Mouse (Mus musculus) right cerebral cortex, postnatal 4 days (tissue): Measurements from ENCODE around the gene Slc5a5.
A peak's percentile ranks its signal among the peaks of the same experiment; 100 is the strongest.

Experiments
- DNase-seq: peaks from one replicate; pipeline ENCODE4 v3.0.0-alpha.2; 2022

Gene Slc5a5

DNA sequence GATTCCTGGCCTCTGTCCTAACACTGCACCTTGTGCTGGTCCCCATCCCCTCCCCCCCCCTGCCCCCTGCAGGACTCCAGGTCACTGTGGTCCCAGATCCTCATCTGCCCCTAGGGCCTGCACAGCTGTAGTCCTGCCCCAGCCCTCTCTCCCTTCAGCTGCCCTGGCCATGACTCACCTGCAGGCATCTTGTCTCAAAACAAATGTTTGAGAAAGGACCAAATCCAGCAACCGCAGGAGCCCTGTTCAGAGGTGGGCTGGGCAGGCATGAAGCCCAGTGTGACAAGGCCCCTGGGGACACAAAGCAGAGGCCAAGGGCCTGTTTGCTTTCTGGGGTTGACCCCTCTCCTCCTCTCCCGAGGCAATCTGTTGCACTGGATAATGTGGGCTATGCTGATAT lies 14.4 kb downstream of the Slc5a5 start:
- no peak for DNase-seq

DNA sequence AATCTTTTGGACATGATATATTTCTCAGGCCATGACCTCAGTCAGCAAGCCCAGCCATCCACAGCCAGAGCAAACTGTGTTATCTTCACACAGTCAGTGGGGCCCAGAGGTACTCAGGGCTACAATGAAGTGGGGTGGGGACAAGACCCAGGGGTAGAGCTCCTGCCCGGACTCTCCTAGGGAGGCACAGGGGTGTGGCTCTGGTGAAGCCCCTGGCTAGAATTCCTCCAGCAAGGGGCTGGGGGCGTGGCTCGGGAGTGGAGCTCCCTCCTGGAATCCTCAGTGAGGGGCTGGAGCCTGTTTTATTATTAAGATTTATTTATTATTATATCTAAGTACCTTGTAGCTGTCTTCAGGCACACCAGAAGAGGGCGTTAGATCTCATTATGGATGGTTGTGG lies 16.2 kb downstream of the Slc5a5 start:
- no peak for DNase-seq

DNA sequence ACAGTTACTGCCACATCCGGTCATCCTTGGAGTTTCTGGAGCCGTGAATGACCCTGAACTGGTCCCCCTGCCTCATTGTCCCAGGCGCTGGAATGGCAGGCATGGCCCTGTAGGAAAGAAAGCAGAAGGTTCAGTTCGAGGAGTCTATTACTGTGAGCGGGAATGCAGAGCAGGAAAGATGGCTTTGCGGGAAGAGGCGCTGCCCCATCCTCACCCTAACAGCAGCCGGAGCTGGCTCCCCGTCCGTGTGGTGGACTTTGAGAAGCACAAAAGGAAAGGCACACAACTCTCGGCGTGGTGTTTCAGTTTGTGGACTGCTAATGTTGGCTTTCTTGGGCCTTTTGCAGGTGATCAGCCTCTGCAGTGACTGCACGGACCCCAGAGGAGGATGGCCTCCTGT lies 18.1 kb downstream of the Slc5a5 start:
- DNase-seq = no peak

DNA sequence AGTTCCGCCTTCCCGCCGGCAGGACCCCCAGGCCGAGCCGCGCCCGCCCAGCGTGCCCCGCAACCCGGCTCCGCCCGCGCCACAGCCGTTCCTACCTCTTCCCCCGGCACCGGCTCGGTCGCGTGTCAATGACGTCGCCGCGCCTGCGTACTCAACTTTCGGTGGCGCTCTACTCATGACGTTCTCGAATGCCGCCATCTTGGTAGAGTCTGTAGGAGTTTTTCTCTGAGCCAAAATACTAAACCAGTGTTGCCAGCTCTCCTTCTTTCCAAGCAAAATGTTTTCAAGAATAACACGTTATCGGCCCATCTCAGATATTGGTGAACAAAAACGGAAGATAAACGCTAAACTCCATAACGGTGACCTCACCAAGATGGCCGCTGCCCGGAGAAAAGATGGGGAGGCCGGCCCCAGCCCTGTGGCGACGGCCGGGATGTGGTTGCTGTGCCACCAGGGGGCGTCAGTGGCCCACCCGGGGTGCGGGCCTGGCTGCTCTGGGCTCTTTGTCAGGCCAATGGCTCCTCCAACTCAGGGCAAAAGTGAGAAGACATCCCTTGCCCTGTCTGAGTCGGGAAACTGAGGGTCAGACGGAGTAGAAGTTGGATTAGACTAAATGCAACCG lies 19.1 kb downstream of the Slc5a5 start, which contains the start of gene Ccdc124:
Gene Ccdc124 (minus strand): TSS at position 572 of the 622 bp plus-strand sequence.
- peak; percentile 96 for DNase-seq

DNA sequence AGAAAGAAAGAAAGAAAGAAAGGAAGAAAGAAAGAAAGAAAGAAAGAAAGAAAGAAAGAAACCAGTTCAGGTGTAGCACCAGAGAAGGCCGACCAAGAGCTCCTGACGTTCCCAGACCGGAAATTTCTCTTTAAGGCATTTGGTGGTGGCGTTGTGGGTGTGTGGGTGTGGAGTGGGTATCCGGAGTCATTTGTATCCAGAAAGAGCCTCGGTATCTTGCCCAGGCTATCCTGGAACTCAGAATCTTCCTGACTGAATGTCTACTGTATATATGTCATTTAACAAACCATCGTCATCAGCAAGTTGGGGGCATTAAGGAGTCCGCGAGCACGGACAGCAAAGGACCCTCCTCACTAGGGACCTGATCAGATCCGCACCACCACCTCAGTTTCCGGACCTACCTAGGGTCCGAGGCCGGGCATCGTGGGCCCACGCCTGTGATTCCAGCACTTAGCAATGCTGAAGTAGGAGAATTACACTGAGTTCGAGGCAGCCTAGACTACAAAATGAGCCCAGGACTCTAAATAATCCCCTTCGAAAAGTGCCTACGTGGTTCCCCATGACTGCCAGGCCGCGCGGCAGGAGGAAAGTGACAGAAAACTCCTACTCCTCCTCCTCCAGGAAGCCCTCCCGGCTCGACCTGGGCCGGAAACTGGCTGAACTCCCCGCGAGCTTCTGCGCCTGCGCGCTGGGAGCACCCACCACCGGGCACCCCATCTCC lies 19.8 kb downstream of the Slc5a5 start:
- DNase-seq = no peak

DNA sequence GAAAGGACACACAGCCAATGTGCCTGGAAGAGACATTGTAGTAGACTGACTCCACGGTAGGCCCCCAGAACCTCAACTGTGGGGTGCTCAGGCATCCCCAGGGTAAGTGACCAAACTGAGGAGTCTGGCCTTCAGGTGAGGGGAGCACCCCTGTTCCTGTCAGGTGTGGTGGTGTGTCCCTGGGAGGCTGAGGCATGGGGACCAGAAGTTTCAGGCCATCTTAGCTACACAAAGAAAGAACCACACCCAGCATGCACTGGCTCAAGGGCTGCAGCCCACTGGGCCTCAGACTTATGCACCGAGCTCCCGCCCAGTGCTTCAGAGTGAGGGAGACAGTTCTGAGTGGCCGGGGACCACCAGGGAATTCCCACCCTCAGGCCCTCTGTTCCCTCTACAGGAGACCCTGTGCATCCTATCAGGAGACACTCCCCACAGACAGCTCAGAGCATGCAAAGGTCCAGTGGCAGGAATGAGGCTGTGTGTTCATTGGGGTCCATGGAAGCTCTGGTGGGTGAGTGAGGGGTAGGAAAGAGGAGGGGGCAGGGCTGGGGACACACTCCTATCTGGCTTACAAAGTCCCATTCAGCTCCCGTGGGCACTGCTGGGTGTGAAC lies 21.3 kb downstream of the Slc5a5 start:
- DNase-seq = no peak

DNA sequence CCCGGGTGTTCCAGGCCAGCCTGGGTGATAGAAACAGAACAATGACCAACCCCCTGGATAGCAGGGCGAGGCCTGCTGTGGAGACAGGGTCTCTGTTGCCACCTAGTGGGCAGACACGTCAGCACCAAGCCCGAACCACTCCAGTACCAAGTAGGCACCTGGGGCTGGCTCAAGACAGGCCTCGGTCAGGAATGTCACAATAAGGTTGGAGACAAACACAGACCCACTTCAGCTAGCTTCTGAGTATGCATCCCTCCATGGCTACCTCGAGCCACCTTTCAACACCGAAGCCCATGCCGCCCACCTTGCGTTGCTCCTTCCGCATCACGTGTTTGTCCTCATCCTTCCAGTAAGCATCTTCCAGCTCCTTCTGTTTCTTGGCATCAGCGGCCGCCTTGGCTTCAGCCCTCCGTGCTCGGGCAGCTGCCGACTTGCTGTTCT lies 22.9 kb downstream of the Slc5a5 start:
- DNase-seq = peak; percentile 72

DNA sequence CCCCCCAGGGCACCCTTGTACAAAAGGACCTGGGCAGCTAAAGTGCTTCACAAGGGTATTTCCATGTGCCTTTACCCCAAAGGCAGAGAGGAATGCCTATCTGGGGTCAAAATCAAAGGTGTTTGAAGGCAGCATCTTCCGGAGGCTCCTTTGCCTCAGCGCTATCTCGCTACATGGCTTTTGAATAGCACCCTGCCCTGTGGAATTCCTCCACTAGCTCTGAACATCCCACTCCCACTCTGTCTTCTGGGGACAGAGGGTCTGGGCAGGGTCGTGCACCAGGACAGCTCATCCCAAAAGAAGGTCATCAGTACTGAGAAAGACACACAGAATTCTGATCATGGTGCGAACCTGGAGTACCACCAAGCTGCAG lies 23.4 kb downstream of the Slc5a5 start:
- no peak for DNase-seq

DNA sequence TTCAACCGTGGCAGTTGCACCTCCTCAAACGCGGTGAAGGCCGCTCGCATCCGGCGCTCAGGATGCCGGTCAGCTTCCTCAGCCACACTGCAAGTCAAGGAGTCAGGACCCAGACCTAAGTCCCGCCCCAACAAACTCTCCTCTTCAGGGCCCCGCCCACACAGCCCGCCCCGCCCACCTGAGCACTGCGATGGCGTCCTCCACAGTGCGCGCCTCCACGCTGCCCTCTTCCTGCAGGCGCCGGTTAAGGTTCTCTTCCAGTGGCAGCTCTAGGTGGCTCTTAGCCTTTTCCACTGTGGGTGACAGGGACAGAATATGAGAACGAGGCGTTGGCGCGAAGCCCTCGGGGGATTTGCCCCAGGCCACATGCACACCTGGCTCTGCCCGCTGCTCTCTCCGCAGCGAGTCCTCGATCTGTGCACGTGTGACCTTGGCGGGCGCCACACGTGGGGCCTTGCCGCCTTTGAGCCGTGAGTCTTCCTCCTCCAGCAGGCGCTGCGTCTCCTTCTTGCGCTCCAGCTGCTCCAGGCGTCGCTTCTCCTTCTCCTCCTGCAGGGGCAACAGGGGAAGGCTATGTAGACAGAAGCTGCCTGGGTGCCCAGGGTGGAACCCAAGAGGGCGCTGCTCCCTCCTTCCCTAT lies 23.9 kb downstream of the Slc5a5 start:
- DNase-seq = no peak

DNA sequence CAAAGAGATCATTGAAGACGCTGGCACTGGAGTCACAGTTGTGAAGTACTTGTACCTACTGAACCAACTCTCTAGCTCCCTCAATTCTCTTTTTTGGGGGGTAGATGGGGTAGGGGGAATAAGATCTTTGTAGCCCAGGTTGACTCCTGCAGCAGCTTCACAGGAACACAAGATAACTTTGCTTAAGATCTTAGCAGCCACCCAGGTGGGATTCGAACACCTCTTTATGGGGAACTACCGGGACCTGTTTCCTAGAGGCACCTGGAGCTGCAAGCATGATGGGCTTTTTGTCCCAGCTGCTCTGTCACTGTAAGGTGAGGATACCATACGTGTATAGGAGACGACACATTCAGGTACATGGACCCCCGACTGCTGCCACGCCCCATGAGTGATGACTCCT lies 26.0 kb downstream of the Slc5a5 start:
- DNase-seq = no peak

DNA sequence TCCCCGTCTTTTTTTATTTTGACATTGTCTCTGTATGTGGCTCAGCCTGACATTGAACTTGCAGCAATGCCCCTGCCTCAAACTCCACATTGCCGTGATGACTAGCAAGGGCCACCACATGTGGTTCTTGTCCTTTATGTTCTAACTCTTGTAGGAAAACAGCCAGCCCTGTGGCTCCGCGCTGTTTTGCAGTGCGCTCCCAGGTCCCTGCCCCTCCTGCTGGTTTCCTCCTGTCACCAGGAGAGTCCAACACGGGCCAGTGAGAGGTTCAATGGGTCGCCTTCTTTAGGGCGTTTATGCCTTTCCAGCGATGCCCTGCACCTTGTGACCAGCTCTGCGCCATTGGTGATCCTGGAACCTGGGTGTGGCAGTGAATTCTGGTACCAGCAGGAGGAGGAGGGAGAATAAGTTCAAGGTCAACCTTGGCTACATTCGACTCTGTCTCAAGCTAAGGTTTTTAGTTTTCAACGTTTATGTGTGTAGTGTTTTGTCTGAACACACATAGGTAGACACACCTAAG lies 26.5 kb downstream of the Slc5a5 start:
- peak; percentile 40 for DNase-seq

DNA sequence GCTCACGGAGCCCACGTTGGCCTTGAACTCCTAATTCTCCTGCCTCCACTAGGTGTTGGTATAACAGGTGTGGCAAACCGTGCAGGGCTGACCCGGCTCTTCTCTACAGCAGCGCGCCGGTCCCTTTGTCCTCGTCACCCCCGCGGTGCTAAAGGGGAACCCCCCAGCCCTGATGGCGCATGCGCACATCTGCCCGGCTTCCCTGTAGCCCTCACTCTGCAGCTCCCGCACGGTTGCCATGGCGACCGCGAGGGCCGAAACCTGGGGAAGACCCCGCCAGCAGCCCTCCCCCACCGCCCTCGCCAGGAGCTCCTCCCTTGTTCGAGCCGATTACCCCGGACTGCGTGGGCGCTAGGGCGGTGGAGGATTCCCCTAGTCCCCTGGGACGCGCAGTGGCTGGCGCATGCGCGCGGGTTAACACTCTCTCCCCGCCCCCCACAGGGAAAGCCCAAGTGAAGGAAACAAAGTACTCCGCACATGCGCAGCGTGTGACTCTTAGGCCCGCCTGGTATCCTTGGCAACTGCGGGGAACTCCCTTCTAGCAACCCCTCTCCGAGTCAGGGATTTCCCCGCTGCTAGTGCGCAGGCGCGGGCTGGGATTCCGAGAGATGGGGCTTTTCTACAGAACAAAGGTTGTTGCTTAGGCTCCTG lies 27.1 kb downstream of the Slc5a5 start:
- DNase-seq = peak; percentile 99

DNA sequence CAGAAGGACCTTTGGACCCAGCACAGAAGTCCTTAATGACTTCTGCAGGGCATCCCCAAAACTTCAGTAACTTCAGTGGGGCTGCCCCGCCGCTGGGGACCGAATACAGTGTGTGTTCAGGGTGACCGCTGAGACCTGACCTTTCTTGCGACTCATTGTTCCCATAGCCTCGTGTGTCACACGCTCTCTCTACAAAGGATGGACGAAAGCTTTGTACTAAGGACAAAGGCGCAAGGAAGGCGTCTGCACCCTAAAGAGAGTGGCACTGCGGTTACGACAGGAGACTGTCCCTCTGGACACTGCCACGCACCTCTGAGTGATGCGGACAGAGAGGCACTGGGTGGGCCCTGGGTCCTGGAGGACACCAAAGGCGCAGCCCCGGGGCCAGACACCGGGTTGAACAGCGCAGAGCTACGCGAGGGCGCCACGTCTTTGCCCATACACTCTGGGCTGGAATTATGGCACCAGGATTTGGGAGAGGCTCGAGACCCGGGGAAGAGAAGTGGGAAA lies 27.8 kb downstream of the Slc5a5 start:
- peak; percentile 49 for DNase-seq

DNA sequence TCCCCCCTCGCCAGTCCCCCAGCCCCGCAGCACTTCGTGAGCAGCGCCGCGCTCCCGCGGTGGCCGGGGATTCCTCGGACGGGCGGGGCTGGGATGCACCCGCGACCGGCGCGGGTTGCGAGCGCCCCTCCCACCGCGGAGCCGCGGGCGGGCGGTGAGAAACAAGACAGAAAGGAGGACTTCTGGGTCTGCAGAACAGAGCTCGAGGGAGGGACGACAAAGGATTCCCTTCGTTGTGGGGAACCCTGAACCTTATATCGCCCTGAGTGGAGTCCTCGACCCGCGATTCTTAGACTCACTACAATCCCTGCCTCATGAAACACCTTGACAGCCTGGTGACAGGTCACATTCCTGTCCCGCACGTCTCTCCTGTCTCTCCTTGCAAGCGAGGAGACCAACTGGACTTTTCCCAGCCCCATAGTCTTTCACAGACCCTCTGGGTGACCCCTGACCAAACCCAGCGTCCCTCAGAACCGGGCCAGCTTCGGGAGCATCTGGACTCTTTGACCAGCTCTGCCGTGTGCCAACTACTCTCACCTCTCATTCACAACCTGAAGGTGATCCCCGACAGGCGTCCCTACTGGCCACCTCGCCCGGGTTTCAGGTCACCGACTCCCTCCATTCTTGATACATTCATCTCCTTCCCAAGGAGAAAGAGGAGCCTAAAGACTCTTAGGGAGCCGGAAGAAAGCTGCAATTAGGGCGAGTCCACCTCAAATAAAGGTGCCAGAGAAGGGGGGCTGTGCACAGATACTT lies 28.4 kb downstream of the Slc5a5 start:
- DNase-seq = peak; percentile 55

DNA sequence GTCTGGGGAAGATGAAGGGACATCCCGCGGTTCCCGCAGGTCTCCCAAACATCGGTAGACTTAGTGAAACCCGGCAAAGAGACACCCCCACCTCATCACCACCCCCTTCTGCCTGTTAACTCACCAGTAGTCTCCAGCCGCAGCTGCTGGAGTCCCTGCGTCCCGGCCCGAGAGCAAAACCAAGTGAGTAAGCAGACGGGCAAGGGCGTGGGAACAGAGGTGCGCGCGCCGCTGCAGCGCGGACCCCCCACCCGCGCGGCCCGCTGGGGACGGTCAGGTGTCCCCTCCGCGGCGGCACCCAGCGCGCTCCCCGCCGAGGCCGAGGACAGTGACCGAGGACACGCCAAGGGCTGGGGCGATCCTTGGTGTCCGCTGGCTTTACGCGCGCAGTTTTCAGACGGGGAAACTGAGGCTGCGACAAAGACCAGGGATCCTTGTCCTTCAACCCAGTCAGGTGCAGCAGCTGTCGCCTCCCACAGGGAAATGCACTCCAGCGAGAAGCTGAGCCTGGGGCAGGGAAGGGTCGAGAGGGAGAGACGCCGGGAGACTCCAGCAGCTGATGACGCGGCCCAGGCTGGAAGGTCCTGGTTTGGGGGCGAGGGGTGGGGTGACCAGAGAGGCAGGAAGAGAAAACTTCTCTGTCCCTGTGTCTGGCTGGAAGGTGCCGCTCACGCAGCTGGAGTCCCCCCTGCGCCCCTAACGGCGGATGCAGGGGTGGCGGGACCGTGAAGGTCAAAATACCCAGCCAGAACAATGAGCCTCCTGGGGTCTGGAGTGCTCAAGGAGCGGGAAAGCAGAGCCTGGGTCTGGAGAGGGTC lies 29.5 kb downstream of the Slc5a5 start, which contains the start of gene Kcnn1:
Gene Kcnn1 (minus strand): TSS at position 435 of the 818 bp plus-strand sequence.
- DNase-seq = no peak

DNA sequence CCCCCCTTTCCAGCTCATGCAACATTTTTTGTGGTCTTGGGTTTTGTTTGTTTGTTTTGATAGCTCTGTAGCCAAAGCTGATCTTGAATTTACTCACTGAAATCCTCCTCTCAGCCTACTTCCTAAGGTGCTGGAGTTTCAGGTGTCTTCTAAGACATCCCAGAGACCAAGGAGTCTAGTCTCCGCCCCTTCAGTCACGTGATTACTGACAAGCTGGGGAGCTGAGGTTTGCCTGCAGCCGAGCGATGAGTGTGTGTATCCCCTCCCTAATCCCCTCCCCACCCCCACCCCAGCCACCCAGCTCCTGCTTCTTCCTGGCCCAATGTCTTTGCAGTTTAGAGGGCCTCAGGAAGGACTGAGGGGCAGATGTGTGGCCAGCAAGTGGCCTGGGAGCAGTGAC lies 35.0 kb downstream of the Slc5a5 start:
- no peak for DNase-seq

DNA sequence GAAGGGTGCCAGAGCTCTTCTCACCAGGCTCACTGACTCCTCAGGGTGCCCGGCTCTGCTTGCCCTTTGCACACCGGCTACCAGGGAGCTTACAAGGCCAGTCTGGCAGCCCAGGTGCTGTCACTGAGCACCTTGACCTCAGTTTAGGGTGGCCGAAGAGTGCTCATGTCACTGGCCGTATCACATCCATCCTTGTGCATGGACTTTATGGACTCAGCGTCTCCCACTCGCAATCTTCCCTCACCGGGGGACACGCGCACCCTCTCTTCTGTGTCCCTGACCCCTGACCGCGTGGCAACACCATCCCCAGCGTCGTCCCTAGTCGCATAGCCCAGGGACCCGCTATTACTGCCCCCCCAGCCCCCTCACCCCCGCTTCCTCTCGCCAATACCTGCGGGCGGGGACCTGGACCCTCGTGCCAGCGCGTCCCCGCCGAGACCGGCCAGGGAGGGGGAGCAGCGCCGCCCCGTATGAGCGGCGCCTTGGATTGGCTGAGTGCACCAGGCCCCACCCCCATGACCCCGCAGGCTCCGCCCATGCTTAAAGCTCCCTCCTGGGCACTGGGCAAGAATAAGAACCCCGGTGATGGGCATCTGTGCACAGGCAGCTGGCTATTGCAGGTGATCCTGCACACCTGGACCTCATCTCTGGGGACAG lies 35.9 kb downstream of the Slc5a5 start:
- DNase-seq = peak; percentile 73

DNA sequence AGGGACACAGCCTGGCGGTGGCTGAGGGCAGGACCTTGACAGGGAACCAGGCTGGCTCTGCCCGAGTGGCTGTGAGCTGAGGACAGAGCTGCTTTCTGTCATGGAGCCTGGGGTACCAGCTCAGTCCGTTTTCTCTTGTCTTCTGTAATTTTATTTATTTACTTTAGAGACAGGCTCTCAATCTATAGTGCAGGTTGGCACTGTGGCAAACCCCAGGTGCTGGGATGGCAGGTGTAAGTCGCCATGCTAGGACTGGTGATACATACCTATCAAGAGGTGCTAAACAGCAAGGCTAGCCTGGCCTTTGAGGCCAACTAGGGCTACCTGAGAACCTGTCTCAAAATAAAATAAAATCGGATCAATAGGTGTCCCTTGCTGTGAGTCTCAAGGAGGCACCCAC lies 36.5 kb downstream of the Slc5a5 start:
- no peak for DNase-seq

DNA sequence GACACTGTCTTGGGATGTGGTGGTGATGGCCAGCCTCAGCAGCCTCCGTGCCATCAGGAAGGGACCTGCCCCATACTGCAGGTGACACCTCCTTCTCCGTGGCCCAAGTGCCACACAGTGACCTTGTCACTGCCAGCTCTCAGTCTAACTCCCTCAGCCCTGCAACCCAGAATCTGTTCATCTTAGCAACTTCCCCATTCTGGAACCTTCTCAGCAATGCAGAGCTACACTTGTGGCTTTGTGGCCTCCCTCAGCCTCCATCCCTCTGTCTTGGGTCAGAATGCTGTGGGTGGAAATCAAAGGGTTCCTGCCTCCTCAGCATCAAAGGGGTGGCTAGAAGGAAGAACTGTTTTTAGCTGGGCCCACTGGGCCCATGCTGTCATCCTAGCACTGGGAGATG lies 38.7 kb downstream of the Slc5a5 start:
- no peak for DNase-seq

DNA sequence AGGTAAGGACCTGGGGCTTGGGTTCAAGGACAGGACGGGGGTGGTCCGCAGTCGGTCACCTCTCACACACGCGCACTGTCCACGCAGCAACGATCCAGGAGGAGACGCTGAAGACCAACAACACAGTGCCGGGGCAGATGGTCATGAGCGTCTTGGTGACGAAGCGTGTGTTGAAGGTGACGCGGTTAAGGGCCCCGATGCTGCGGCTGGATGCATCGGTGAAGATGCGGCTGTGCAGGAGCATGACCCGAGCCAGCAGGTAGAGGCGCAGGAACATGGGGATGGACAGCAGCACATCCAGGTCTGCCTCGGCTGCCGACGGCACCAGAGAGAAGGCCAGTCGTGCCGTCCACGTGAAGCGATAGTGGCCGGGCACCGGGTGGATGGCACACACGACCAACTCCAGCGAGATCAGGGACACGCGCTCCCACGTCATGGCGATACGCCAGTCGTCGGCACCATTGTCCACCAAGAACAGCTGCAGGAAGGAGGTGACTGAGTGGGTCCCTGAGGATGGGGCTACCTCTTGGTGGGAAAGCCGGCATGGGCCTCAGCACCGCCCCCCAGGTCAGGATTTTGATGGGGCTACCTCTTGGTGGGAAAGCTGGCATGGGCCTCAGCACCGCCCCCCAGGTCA lies 39.8 kb downstream of the Slc5a5 start:
- no peak for DNase-seq
